1 mouse cellular context compared by ENCODE assay signal in the genomic region with DNA sequence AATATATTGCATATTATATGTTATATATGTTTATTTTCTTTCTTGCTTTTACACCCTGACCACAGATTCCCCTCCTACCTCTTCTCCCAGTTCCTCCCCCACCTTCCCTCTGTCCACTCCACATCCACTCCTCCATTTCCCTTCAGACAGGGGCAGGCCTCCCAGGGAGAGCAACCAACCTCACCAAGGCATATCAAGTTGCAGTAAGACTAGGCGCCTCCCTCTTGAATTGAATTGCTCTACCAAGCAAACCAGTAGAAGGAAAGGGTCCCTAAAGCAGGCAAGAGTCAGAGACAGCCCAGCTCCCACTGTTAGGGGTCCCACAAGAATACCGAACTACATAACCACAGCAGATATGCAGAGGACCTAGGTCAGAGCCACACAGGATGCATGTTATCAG.
TF ChIP-seq lines count a peak whose summit lies in the region.

No protein-coding gene starts in this region.

TF ChIP-seq in MEL, 35 proteins besides CTCF, POLR2A, EP300 and RAD21 (continued from another document):
- no peak for TF ChIP-seq CHD2 (IDR thresholded peaks at IDR 0.05; ENCODE audit: low read length)
- TF ChIP-seq MXI1 (IDR thresholded peaks at IDR 0.05; ENCODE audit: low read depth, low read length) = no peak
